Mouse (Mus musculus): ENCODE data around the gene Chmp4b. TPM values are rescaled to one million over a fixed set of nuclear protein-coding genes. Genes with fewer than 3 reads are reported as not detected.
A peak's percentile ranks its signal among the peaks of the same experiment; 100 is the strongest.

Gene Chmp4b
- total and polyA plus RNA-seq, 2 experiments from 2014 or later, result 35.9 to 113 TPM

DNA sequence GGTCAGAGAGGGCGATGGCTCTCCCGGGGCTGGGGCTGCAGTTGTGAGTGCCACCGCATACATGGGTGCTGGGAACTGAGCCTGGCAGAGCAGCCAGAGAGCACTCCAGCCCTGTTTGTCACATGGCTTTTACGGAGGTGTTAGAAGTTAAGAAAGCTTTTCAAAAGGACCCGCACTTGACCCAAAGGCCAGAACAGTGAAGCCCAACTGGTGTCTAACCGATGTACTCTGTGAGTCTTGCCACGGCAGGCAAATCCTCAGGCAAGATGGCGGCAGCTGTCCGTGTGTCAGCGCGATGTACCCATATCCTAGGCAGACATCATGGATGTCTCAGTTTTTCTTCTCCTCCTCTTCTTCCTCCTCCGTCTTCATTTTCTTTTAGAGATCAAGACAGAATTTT is 3.5 kb downstream of the Chmp4b start:
- Histone ChIP-seq H3K9ac (replicated peaks; ENCODE audit: low read length) (no peak overlapping the region), H3K27me3 (ENCODE audit: insufficient read depth, low read length) (no peaks in the 10 kb centered on the region), H3K36me3 (ENCODE audit: insufficient read depth, low read length) (no peaks in the 10 kb centered on the region), H3K27ac (no peak overlapping the region), H3K4me2 (ENCODE audit: low read depth, low read length) (no peak overlapping the region), H3K4me1 (ENCODE audit: insufficient read depth, low read length) (peaks cover 15% of the 10 kb centered on the region), H3K9me3 (ENCODE audit: low read length) (no peaks in the 10 kb centered on the region), H3K4me3 (ENCODE audit: low read length) (no peak overlapping the region)
- 96% methylated on average over 12 of the region's 12 CpGs for WGBS
- ATAC-seq (no peak), DNase-seq (ENCODE audit: low spot score) (no peak)
- no peak for TF ChIP-seq CTCF (IDR thresholded peaks at IDR 0.05; ENCODE audit: low read depth)

DNA sequence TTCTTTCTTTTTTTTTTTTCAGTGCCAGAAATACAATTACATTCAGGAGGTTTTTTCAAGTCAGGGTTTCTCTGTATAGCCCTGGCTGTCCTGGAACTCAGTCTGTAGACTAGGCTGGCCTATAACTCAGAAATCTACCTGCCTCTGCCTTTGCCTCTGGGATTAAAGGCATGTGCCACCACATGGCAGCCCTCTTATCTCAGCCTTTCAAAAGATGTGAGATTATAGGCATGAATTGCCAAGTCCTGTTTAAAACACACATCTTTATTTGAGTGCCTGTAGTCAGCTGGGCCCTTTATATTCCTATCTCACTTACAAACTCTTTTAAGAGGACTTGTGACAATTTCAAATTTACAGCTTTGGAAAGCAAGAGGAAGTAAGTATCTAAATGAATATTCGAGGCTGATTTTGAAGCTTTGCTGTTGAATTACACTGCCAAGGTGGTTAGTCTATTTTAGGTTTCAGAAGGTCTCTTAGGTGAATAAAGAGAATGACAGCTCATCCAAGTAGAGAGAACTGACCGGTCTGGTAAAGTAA is 4.4 kb downstream of the Chmp4b start:
- DNase-seq (ENCODE audit: low spot score) (no peak), ATAC-seq (no peak)
- H3K27ac ChIP-seq, result no peak overlapping the region
- TF ChIP-seq CTCF (IDR thresholded peaks at IDR 0.05; ENCODE audit: low read depth), result no peak
- no peak overlapping the region for H3K9ac ChIP-seq (replicated peaks; ENCODE audit: low read length)
- peak overlapping the region; percentile 50; the same call in 1 of the 2 replicates for H3K4me2 ChIP-seq (ENCODE audit: low read depth, low read length)
- H3K4me3 ChIP-seq (ENCODE audit: low read length), result no peak overlapping the region
- no peaks in the 10 kb centered on the region for H3K36me3 ChIP-seq (ENCODE audit: insufficient read depth, low read length)
- no peaks in the 10 kb centered on the region for H3K27me3 ChIP-seq (ENCODE audit: insufficient read depth, low read length)
- H3K9me3 ChIP-seq (ENCODE audit: low read length), result no peaks in the 10 kb centered on the region
- H3K4me1 ChIP-seq (ENCODE audit: insufficient read depth, low read length), result peaks cover 15% of the 10 kb centered on the region
- WGBS, result 87% methylated on average over 2 of the region's 2 CpGs

DNA sequence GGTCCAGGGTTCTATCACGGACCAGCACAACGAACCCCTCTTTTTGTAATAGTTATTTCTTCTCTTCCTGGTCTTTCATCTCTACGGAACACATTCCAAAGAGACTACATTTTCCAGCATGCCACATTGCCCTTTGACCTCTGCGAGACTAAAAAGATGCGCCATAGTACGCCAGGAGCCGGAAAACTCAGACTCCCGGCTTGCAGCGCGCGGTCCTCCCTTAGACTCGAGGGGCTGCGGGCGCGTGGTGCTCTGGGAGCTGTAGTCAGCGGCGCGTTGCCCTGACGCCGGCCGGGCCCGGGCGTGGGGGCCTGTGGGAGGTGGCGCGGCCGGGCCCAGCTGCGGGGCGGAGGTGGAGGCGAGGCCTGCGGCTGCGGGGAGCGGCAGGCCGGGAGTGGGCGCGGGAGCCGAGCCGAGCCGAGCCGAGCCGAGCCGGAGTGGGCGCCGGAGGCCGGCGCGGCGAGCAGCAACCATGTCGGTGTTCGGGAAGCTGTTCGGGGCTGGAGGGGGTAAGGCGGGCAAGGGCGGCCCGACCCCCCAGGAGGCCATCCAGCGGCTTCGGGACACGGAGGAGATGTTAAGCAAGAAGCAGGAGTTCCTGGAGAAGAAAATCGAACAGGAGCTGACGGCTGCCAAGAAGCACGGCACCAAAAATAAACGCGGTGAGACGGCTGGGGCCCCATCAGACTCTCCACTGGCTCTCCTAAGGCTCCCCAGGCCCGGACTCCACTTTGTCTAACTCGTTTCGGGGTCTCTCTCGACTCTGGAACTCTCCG is 5.4 kb downstream of the Chmp4b start:
- Histone ChIP-seq H3K9ac (replicated peaks; ENCODE audit: low read length) (peak overlapping the region; percentile 88), H3K4me2 (ENCODE audit: low read depth, low read length) (peak overlapping the region; percentile 89), H3K4me1 (ENCODE audit: insufficient read depth, low read length) (peaks cover 15% of the 10 kb centered on the region), H3K27me3 (ENCODE audit: insufficient read depth, low read length) (no peaks in the 10 kb centered on the region), H3K27ac (peak overlapping the region; percentile 78), H3K4me3 (ENCODE audit: low read length) (peak overlapping the region; percentile 91), H3K9me3 (ENCODE audit: low read length) (no peaks in the 10 kb centered on the region), H3K36me3 (ENCODE audit: insufficient read depth, low read length) (no peaks in the 10 kb centered on the region)
- DNase-seq (ENCODE audit: low spot score) (peak; percentile 99), ATAC-seq (peak; percentile 99)
- TF ChIP-seq CTCF (IDR thresholded peaks at IDR 0.05; ENCODE audit: low read depth), result no peak
- under 1% methylated on average over 65 of the region's 67 CpGs for WGBS

DNA sequence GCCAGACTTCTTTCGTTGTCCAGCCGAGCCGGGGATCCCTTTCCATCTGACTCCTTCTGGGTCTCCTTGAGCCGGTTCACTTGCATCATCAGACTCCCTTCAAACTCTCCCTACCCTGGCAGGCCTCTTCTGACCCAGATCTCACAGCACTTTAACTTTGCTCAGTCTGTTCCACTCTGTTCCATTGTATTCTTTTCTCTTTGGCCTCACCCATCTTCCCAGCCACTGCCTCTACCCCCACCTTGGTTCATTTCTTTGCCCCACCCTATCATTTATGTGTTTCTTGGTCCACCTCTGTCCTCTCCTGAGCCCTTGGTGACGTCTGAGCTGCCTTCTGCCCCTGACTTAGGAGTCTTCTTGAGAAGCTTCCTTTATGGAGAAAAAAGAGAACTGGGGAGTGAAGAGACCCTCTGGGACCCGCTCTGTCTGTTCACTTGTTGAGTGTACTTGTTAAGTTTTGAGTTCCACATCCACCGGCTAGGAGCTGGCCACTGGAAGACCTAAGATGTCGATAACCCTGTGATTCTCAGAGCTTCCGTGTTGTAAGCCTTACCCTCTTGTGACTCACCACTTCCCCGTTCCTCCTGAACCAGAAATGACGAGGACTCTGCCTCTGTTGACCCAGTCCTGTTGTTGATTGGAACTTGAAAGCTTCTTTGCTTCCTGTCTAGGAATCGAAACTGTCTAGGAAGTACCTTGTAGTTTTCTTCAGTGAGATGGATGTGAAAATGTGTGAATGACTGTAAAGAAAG is 6.2 kb downstream of the Chmp4b start:
- DNase-seq (ENCODE audit: low spot score) (no peak), ATAC-seq (no peak)
- no peaks in the 10 kb centered on the region for H3K9me3 ChIP-seq (ENCODE audit: low read length)
- peak overlapping the region; percentile 88 for H3K9ac ChIP-seq (replicated peaks; ENCODE audit: low read length)
- peak overlapping the region; percentile 91 for H3K4me3 ChIP-seq (ENCODE audit: low read length)
- H3K4me1 ChIP-seq (ENCODE audit: insufficient read depth, low read length), result peaks cover 15% of the 10 kb centered on the region
- H3K4me2 ChIP-seq (ENCODE audit: low read depth, low read length), result peak overlapping the region; percentile 89
- no peaks in the 10 kb centered on the region for H3K36me3 ChIP-seq (ENCODE audit: insufficient read depth, low read length)
- peak overlapping the region; percentile 78 for H3K27ac ChIP-seq
- WGBS, result 13% methylated on average over 12 of the region's 12 CpGs
- no peaks in the 10 kb centered on the region for H3K27me3 ChIP-seq (ENCODE audit: insufficient read depth, low read length)
- TF ChIP-seq CTCF (IDR thresholded peaks at IDR 0.05; ENCODE audit: low read depth), result no peak

DNA sequence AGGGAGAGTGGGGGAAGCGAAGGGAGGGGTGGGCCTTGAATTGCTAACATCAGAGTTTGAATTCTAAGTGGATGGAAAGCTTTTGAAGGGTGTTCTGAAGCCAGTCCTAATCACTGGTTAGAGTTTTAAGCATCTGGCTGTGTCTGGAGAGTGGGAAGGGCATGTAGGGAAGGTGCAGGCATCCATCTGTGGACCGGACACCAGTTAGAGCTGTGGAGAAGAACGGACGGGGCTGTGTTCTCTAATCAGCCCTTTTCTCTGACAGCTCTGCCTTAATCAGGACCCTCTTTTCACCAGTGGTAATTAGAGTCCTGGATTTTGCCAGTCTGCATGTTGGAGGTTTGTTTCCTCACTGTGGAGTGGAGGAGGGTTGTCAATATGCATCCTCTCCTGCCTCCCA is 7.6 kb downstream of the Chmp4b start:
- 70% methylated on average over 4 of the region's 4 CpGs for WGBS
- H3K36me3 ChIP-seq (ENCODE audit: insufficient read depth, low read length), result no peaks in the 10 kb centered on the region
- TF ChIP-seq CTCF (IDR thresholded peaks at IDR 0.05; ENCODE audit: low read depth), result no peak
- H3K27ac ChIP-seq, result peak overlapping the region; percentile 56; the same call in 1 of the 2 replicates
- peak overlapping the region; percentile 89 for H3K4me2 ChIP-seq (ENCODE audit: low read depth, low read length)
- no peaks in the 10 kb centered on the region for H3K27me3 ChIP-seq (ENCODE audit: insufficient read depth, low read length)
- DNase-seq (ENCODE audit: low spot score) (no peak), ATAC-seq (no peak)
- peak overlapping the region; percentile 91; the same call in 1 of the 2 replicates for H3K4me3 ChIP-seq (ENCODE audit: low read length)
- no peaks in the 10 kb centered on the region for H3K9me3 ChIP-seq (ENCODE audit: low read length)
- H3K4me1 ChIP-seq (ENCODE audit: insufficient read depth, low read length), result peaks cover 15% of the 10 kb centered on the region
- H3K9ac ChIP-seq (replicated peaks; ENCODE audit: low read length), result 0 out of 2 replicates have a peak overlapping the region, but pooled peaks have one; percentile 24

DNA sequence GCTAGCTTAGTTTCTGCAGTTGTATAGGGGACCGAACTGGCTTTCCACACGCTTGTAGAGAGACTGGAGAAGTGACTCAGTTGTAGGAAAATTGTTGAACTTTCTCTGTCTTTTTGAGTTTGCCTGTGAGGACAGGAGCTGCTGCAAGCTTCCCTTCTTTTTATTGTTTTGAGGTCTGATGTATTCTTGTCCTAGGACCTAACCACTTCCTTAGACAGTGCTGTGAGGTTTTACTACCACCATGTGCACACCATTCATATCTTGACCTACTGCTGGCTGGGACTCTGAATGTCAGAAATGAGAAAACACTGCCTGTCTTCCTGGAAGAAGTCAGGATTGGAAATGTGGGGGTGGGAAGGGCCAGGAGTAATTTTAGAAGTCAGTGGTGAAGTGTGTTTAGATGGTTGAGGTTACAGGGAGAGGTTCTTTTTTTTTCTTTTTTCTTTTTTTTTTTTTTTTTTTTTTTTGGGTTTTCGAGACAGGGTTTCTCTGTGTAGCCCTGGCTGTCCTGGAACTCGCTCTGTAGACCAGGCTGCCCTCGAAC is 8.1 kb downstream of the Chmp4b start:
- H3K4me2 ChIP-seq (ENCODE audit: low read depth, low read length), result peak overlapping the region; percentile 89

More for the DNA sequence above, 8.1 kb downstream of the Chmp4b start:
- ATAC-seq (no peak), DNase-seq (ENCODE audit: low spot score) (no peak)
- no peak overlapping the region for H3K9ac ChIP-seq (replicated peaks; ENCODE audit: low read length)
- H3K27ac ChIP-seq, result peak overlapping the region; percentile 56; the same call in 1 of the 2 replicates
- H3K4me1 ChIP-seq (ENCODE audit: insufficient read depth, low read length), result peaks cover 15% of the 10 kb centered on the region
- no peaks in the 10 kb centered on the region for H3K36me3 ChIP-seq (ENCODE audit: insufficient read depth, low read length)
- no peaks in the 10 kb centered on the region for H3K9me3 ChIP-seq (ENCODE audit: low read length)
- peak overlapping the region; percentile 18; the same call in 1 of the 2 replicates for H3K4me3 ChIP-seq (ENCODE audit: low read length)
- TF ChIP-seq CTCF (IDR thresholded peaks at IDR 0.05; ENCODE audit: low read depth), result no peak
- 79% methylated on average over 2 of the region's 5 CpGs for WGBS
- H3K27me3 ChIP-seq (ENCODE audit: insufficient read depth, low read length), result no peaks in the 10 kb centered on the region

Data from hindbrain, postnatal 0 days (tissue).